Mouse (Mus musculus): ENCODE data around the gene Reln. TPM values are rescaled to one million over a fixed set of nuclear protein-coding genes. Genes with fewer than 3 reads are reported as not detected.

The Reln gene
- polyA plus RNA-seq, 1 experiment from 2014 or later = 3.8 TPM

- H3K36me3 ChIP-seq = no peaks in the 10 kb centered on the region
- H3K4me2 ChIP-seq = no peak overlapping the region
- 89% methylated on average over 6 of the region's 6 CpGs for WGBS
- no peak overlapping the region for H3K4me3 ChIP-seq
- no peaks in the 10 kb centered on the region for H3K4me1 ChIP-seq
- H3K27ac ChIP-seq = no peak overlapping the region
- ATAC-seq (ENCODE audit: insufficient number of reproducible peaks, low FRiP score, low TSS enrichment, low read depth) = no peak
- no peaks in the 10 kb centered on the region for H3K9me3 ChIP-seq
- no peak overlapping the region for H3K9ac ChIP-seq
- H3K27me3 ChIP-seq = no peaks in the 10 kb centered on the region
Observed at GRCm38 (mm10) chr5:22080468-22080986, 264.0 kb downstream of the Reln start.

- ATAC-seq (ENCODE audit: insufficient number of reproducible peaks, low FRiP score, low TSS enrichment, low read depth) = no peak
- H3K4me1 ChIP-seq = no peaks in the 10 kb centered on the region
- no peak overlapping the region for H3K4me3 ChIP-seq
- no peaks in the 10 kb centered on the region for H3K9me3 ChIP-seq
- H3K4me2 ChIP-seq = no peak overlapping the region
- no peaks in the 10 kb centered on the region for H3K27me3 ChIP-seq
- H3K27ac ChIP-seq = no peak overlapping the region
- 51% methylated on average over 5 of the region's 5 CpGs for WGBS
- no peak overlapping the region for H3K9ac ChIP-seq
- no peaks in the 10 kb centered on the region for H3K36me3 ChIP-seq
Observed at GRCm38 (mm10) chr5:22074971-22075370, 269.5 kb downstream of the Reln start.

GRCm38 (mm10) chr5:22072591-22072990 is 271.9 kb downstream of the Reln start:
- no peaks in the 10 kb centered on the region for H3K4me1 ChIP-seq
- no peaks in the 10 kb centered on the region for H3K9me3 ChIP-seq
- no peaks in the 10 kb centered on the region for H3K27me3 ChIP-seq
- H3K4me3 ChIP-seq = no peak overlapping the region
- H3K9ac ChIP-seq = no peak overlapping the region
- WGBS = 83% methylated on average over 6 of the region's 6 CpGs
- H3K27ac ChIP-seq = no peak overlapping the region
- no peaks in the 10 kb centered on the region for H3K36me3 ChIP-seq
- H3K4me2 ChIP-seq = no peak overlapping the region
- ATAC-seq (ENCODE audit: insufficient number of reproducible peaks, low FRiP score, low TSS enrichment, low read depth) = no peak

GRCm38 (mm10) chr5:22059251-22059650 is 285.3 kb downstream of the Reln start:
- no peak overlapping the region for H3K9ac ChIP-seq
- H3K9me3 ChIP-seq = no peaks in the 10 kb centered on the region
- no peak overlapping the region for H3K27ac ChIP-seq
- no peaks in the 10 kb centered on the region for H3K27me3 ChIP-seq
- H3K4me3 ChIP-seq = no peak overlapping the region
- ATAC-seq (ENCODE audit: insufficient number of reproducible peaks, low FRiP score, low TSS enrichment, low read depth) = no peak
- H3K36me3 ChIP-seq = no peaks in the 10 kb centered on the region
- 68% methylated on average over 6 of the region's 6 CpGs for WGBS
- no peaks in the 10 kb centered on the region for H3K4me1 ChIP-seq
- H3K4me2 ChIP-seq = no peak overlapping the region

- ATAC-seq (ENCODE audit: insufficient number of reproducible peaks, low FRiP score, low TSS enrichment, low read depth) = no peak
- Histone ChIP-seq H3K4me1 (no peaks in the 10 kb centered on the region), H3K36me3 (no peaks in the 10 kb centered on the region), H3K4me3 (no peak overlapping the region), H3K27ac (no peak overlapping the region), H3K4me2 (no peak overlapping the region), H3K9ac (no peak overlapping the region), H3K9me3 (no peaks in the 10 kb centered on the region), H3K27me3 (no peaks in the 10 kb centered on the region)
- WGBS = 81% methylated on average over 6 of the region's 6 CpGs
Observed at GRCm38 (mm10) chr5:22041825-22042224, 302.7 kb downstream of the Reln start.

GRCm38 (mm10) chr5:22039375-22040149 is 304.9 kb downstream of the Reln start:
- Histone ChIP-seq H3K9ac (no peak overlapping the region), H3K9me3 (no peaks in the 10 kb centered on the region), H3K36me3 (no peaks in the 10 kb centered on the region), H3K4me2 (no peak overlapping the region), H3K27ac (no peak overlapping the region), H3K4me3 (no peak overlapping the region), H3K27me3 (no peaks in the 10 kb centered on the region), H3K4me1 (no peaks in the 10 kb centered on the region)
- 85% methylated on average over 12 of the region's 12 CpGs for WGBS
- ATAC-seq (ENCODE audit: insufficient number of reproducible peaks, low FRiP score, low TSS enrichment, low read depth) = no peak

- Histone ChIP-seq H3K27ac (no peak overlapping the region), H3K4me3 (no peak overlapping the region), H3K9me3 (no peaks in the 10 kb centered on the region), H3K36me3 (no peaks in the 10 kb centered on the region), H3K27me3 (no peaks in the 10 kb centered on the region), H3K9ac (no peak overlapping the region), H3K4me2 (no peak overlapping the region), H3K4me1 (no peaks in the 10 kb centered on the region)
- no peak for ATAC-seq (ENCODE audit: insufficient number of reproducible peaks, low FRiP score, low TSS enrichment, low read depth)
- 52% methylated on average over 8 of the region's 8 CpGs for WGBS
Observed at GRCm38 (mm10) chr5:22035201-22035600, 309.3 kb downstream of the Reln start.

- WGBS = 70% methylated on average over 8 of the region's 8 CpGs
- no peak overlapping the region for H3K9ac ChIP-seq
- H3K9me3 ChIP-seq = no peaks in the 10 kb centered on the region
- no peak for ATAC-seq (ENCODE audit: insufficient number of reproducible peaks, low FRiP score, low TSS enrichment, low read depth)
- no peaks in the 10 kb centered on the region for H3K4me1 ChIP-seq
- H3K27me3 ChIP-seq = no peaks in the 10 kb centered on the region
- H3K36me3 ChIP-seq = no peaks in the 10 kb centered on the region
- H3K27ac ChIP-seq = no peak overlapping the region
- H3K4me2 ChIP-seq = no peak overlapping the region
- no peak overlapping the region for H3K4me3 ChIP-seq
Observed at GRCm38 (mm10) chr5:22033039-22033438, 311.5 kb downstream of the Reln start.

GRCm38 (mm10) chr5:22031653-22032052 is 312.8 kb downstream of the Reln start:
- WGBS = 27% methylated on average over 7 of the region's 7 CpGs
- Histone ChIP-seq H3K9ac (no peak overlapping the region), H3K4me3 (no peak overlapping the region), H3K9me3 (no peaks in the 10 kb centered on the region), H3K27me3 (no peaks in the 10 kb centered on the region), H3K27ac (no peak overlapping the region), H3K36me3 (no peaks in the 10 kb centered on the region), H3K4me1 (no peaks in the 10 kb centered on the region), H3K4me2 (no peak overlapping the region)
- ATAC-seq (ENCODE audit: insufficient number of reproducible peaks, low FRiP score, low TSS enrichment, low read depth) = no peak

- H3K4me3 ChIP-seq = no peak overlapping the region
- no peak overlapping the region for H3K27ac ChIP-seq
- ATAC-seq (ENCODE audit: insufficient number of reproducible peaks, low FRiP score, low TSS enrichment, low read depth) = no peak
- H3K4me2 ChIP-seq = no peak overlapping the region
- no peaks in the 10 kb centered on the region for H3K36me3 ChIP-seq
- H3K4me1 ChIP-seq = no peaks in the 10 kb centered on the region
- H3K9ac ChIP-seq = no peak overlapping the region
- 84% methylated on average over 11 of the region's 11 CpGs for WGBS
- H3K27me3 ChIP-seq = no peaks in the 10 kb centered on the region
- no peaks in the 10 kb centered on the region for H3K9me3 ChIP-seq
Observed at GRCm38 (mm10) chr5:22028379-22028778, 316.1 kb downstream of the Reln start.

GRCm38 (mm10) chr5:22027240-22027875 is 317.1 kb downstream of the Reln start:
- H3K4me2 ChIP-seq = no peak overlapping the region
- no peak overlapping the region for H3K9ac ChIP-seq
- no peaks in the 10 kb centered on the region for H3K36me3 ChIP-seq
- ATAC-seq (ENCODE audit: insufficient number of reproducible peaks, low FRiP score, low TSS enrichment, low read depth) = no peak
- H3K9me3 ChIP-seq = no peaks in the 10 kb centered on the region
- 74% methylated on average over 6 of the region's 6 CpGs for WGBS
- H3K4me1 ChIP-seq = no peaks in the 10 kb centered on the region
- H3K27ac ChIP-seq = no peak overlapping the region
- H3K27me3 ChIP-seq = no peaks in the 10 kb centered on the region
- H3K4me3 ChIP-seq = no peak overlapping the region

- Histone ChIP-seq H3K9me3 (no peaks in the 10 kb centered on the region), H3K9ac (no peak overlapping the region), H3K36me3 (no peaks in the 10 kb centered on the region), H3K4me1 (no peaks in the 10 kb centered on the region), H3K27me3 (no peaks in the 10 kb centered on the region), H3K27ac (no peak overlapping the region), H3K4me3 (no peak overlapping the region), H3K4me2 (no peak overlapping the region)
- no peak for ATAC-seq (ENCODE audit: insufficient number of reproducible peaks, low FRiP score, low TSS enrichment, low read depth)
- 90% methylated on average over 4 of the region's 4 CpGs for WGBS
Observed at GRCm38 (mm10) chr5:22025746-22026145, 318.8 kb downstream of the Reln start.

Data from limb, embryonic 15.5 days (tissue).